Mouse (Mus musculus) cerebellum, postnatal 36 days (tissue): Measurements from ENCODE around the gene Pop5.

Source experiments
- DNase-seq, 2 experiments: peaks; one replicate each; pipeline ENCODE4 v3.0.0; 2021 to 2022; ENCODE audit warnings: mixed read lengths in 2 of 2

Pop5 gene

GRCm38 (mm10) chr5:115235786-115236263, at the start of gene Pop5:
TSS of gene Pop5 (plus strand) at chr5:115235836.
- DNase-seq, result peak; percentile 96 to 97

GRCm38 (mm10) chr5:115186371-115187073, 49.1 kb upstream of the Pop5 start:
- DNase-seq, result no peak

GRCm38 (mm10) chr5:115187188-115188131, 48.2 kb upstream of the Pop5 start:
- DNase-seq, result peak; percentile 97 to 99

GRCm38 (mm10) chr5:115188824-115189223, 46.8 kb upstream of the Pop5 start:
- DNase-seq, result peak; percentile 68 to 70

- no peak for DNase-seq
Observed at GRCm38 (mm10) chr5:115190081-115190480, 45.6 kb upstream of the Pop5 start.

GRCm38 (mm10) chr5:115191880-115192827, 43.5 kb upstream of the Pop5 start:
- DNase-seq, result peak; percentile 44 to 54

GRCm38 (mm10) chr5:115192828-115193195, 42.8 kb upstream of the Pop5 start:
- DNase-seq, result no peak

GRCm38 (mm10) chr5:115193226-115193625, 42.4 kb upstream of the Pop5 start:
- DNase-seq, result peak; percentile 70 to 79

- peak; percentile 56 to 77 for DNase-seq
Observed at GRCm38 (mm10) chr5:115193669-115194625, 41.7 kb upstream of the Pop5 start, which contains the start of gene Cabp1. TSS of gene Cabp1 (minus strand) at chr5:115194381.

- DNase-seq, result peak; percentile 41 to 57
Observed at GRCm38 (mm10) chr5:115194626-115195221, 40.9 kb upstream of the Pop5 start.

GRCm38 (mm10) chr5:115203735-115204561, 31.7 kb upstream of the Pop5 start:
- DNase-seq, result peak; percentile 60

GRCm38 (mm10) chr5:115204562-115205311, 30.9 kb upstream of the Pop5 start:
- peak; percentile 79 to 82 for DNase-seq

- DNase-seq, result peak in 1 of 2 experiments; percentile 17
Observed at GRCm38 (mm10) chr5:115207244-115207643, 28.4 kb upstream of the Pop5 start.

- DNase-seq, result peak in 1 of 2 experiments; percentile 43
Observed at GRCm38 (mm10) chr5:115207892-115208291, 27.7 kb upstream of the Pop5 start.

GRCm38 (mm10) chr5:115208601-115209000, 27.0 kb upstream of the Pop5 start:
- no peak for DNase-seq

GRCm38 (mm10) chr5:115210380-115210779, 25.3 kb upstream of the Pop5 start:
- peak; percentile 54 to 62 for DNase-seq

GRCm38 (mm10) chr5:115212451-115212850, 23.2 kb upstream of the Pop5 start:
- DNase-seq, result no peak

GRCm38 (mm10) chr5:115212861-115213260, 22.8 kb upstream of the Pop5 start:
- DNase-seq, result no peak

GRCm38 (mm10) chr5:115214864-115215263, 20.8 kb upstream of the Pop5 start:
- peak; percentile 75 to 79 for DNase-seq
